Mouse (Mus musculus): ENCODE data around the gene Nim1k. TPM values are rescaled to one million over a fixed set of nuclear protein-coding genes. Genes with fewer than 3 reads are reported as not detected.
"Not testable (repeated sequence)": the region's sequence is repeated elsewhere in the genome, so short reads cannot be mapped to it uniquely, and the experiment has no call there.

Gene Nim1k
- polyA plus RNA-seq, 1 experiment, result 0.88 TPM

- DNase-seq, result no peak
- H3K4me3 ChIP-seq (ENCODE audit: insufficient read depth, low read depth, low read length), result no peak overlapping the region
- H3K27me3 ChIP-seq (replicated peaks; ENCODE audit: control insufficient read depth, insufficient read depth, low read length), result no peaks in the 10 kb centered on the region
- peaks cover 3% of the 10 kb centered on the region; the same call in 1 of the 2 replicates for H3K4me1 ChIP-seq (ENCODE audit: control insufficient read depth, insufficient read depth, low read length)
- TF ChIP-seq CTCF (conservative IDR thresholded peaks at IDR 0.05; ENCODE audit: insufficient read depth, insufficient read length, low read depth, low read length) (no peak), POLR2A (IDR thresholded peaks at IDR 0.05; ENCODE audit: low read depth, low read length) (no peak)
- no peaks in the 10 kb centered on the region for H3K36me3 ChIP-seq (ENCODE audit: control insufficient read depth, insufficient read depth, low read length)
- 64% methylated on average over 11 of the region's 11 CpGs for WGBS
- peak overlapping the region; percentile 38; the same call in 1 of the 2 replicates for H3K27ac ChIP-seq (ENCODE audit: insufficient read depth, low read depth, low read length)
These were observed 71.1 kb downstream of the Nim1k start for GRCm38 (mm10) chr13:119684416-119685177.

- H3K27me3 ChIP-seq (replicated peaks; ENCODE audit: control insufficient read depth, insufficient read depth, low read length), result no peaks in the 10 kb centered on the region
- no peaks in the 10 kb centered on the region for H3K36me3 ChIP-seq (ENCODE audit: control insufficient read depth, insufficient read depth, low read length)
- H3K4me3 ChIP-seq (ENCODE audit: insufficient read depth, low read depth, low read length), result no peak overlapping the region
- peaks cover 3% of the 10 kb centered on the region; the same call in 1 of the 2 replicates for H3K4me1 ChIP-seq (ENCODE audit: control insufficient read depth, insufficient read depth, low read length)
- H3K27ac ChIP-seq (ENCODE audit: insufficient read depth, low read depth, low read length), result no peak overlapping the region
- no peak for TF ChIP-seq POLR2A (IDR thresholded peaks at IDR 0.05; ENCODE audit: low read depth, low read length)
- no peak for TF ChIP-seq CTCF (conservative IDR thresholded peaks at IDR 0.05; ENCODE audit: insufficient read depth, insufficient read length, low read depth, low read length)
- 82% methylated on average over 3 of the region's 3 CpGs for WGBS
- no peak for DNase-seq
These were observed 74.5 kb downstream of the Nim1k start for GRCm38 (mm10) chr13:119681161-119681560.

DNA sequence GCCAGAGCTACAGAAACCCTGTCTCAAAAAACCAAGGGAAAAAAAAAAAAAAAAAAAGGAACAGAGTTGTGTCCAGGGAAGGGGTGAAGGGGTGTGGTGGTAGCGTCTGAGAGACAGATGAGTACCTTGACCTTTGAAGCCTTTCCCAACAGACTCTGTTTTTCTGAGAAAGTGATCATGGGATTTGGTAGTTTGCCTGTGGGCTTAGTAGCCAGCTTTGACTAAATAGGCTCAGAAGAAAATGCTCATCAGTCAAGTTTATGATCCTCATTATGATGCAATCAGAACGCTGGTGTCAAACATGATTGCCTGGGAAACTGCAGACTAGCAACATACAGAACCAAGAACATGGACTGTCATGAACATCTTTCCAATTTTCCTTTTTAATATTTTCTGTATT is 76.0 kb downstream of the Nim1k start:
- Histone ChIP-seq H3K36me3 (ENCODE audit: control insufficient read depth, insufficient read depth, low read length) (no peaks in the 10 kb centered on the region), H3K27me3 (replicated peaks; ENCODE audit: control insufficient read depth, insufficient read depth, low read length) (no peaks in the 10 kb centered on the region), H3K4me1 (ENCODE audit: control insufficient read depth, insufficient read depth, low read length) (peaks cover 3% of the 10 kb centered on the region; the same call in 1 of the 2 replicates), H3K4me3 (ENCODE audit: insufficient read depth, low read depth, low read length) (no peak overlapping the region), H3K27ac (ENCODE audit: insufficient read depth, low read depth, low read length) (no peak overlapping the region)
- peak; percentile 71 for DNase-seq
- TF ChIP-seq CTCF (conservative IDR thresholded peaks at IDR 0.05; ENCODE audit: insufficient read depth, insufficient read length, low read depth, low read length) (no peak), POLR2A (IDR thresholded peaks at IDR 0.05; ENCODE audit: low read depth, low read length) (no peak)
- 41% methylated on average over 2 of the region's 2 CpGs for WGBS

GRCm38 (mm10) chr13:119678794-119679193 is 76.9 kb downstream of the Nim1k start:
- 59% methylated on average over 8 of the region's 8 CpGs for WGBS

DNA sequence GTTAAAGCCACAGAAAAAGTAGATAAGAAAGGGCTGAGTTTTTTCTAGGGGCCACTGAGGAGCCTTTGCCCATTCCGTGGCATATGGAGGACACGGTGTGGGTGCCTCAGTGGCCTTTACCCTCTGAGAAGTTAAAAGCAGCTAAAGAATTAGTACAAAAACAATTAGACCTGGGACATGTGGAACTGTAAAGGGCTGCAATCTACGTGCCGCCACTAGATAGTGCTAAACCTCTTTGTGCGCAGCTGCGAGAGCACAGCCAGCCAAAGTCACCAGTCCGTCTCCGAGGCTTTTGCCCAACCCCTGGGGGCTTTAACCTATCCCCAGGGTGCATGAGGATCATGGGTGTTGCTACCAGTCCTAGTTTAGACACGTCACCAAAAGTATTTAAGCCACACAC is 94.3 kb downstream of the Nim1k start:
- H3K4me1 ChIP-seq (ENCODE audit: control insufficient read depth, insufficient read depth, low read length); H3K27me3 ChIP-seq (replicated peaks; ENCODE audit: control insufficient read depth, insufficient read depth, low read length); H3K4me3 ChIP-seq (ENCODE audit: insufficient read depth, low read depth, low read length); H3K36me3 ChIP-seq (ENCODE audit: control insufficient read depth, insufficient read depth, low read length); H3K27ac ChIP-seq (ENCODE audit: insufficient read depth, low read depth, low read length): not testable (repeated sequence)
- DNase-seq, result peak; percentile 59
- 57% methylated on average over 5 of the region's 9 CpGs for WGBS

More at GRCm38 (mm10) chr13:119678794-119679193, 76.9 kb downstream of the Nim1k start:
- Histone ChIP-seq H3K4me1 (ENCODE audit: control insufficient read depth, insufficient read depth, low read length) (no peaks in the 10 kb centered on the region; the same call in 1 of the 2 replicates), H3K36me3 (ENCODE audit: control insufficient read depth, insufficient read depth, low read length) (no peaks in the 10 kb centered on the region), H3K27me3 (replicated peaks; ENCODE audit: control insufficient read depth, insufficient read depth, low read length) (no peaks in the 10 kb centered on the region), H3K4me3 (ENCODE audit: insufficient read depth, low read depth, low read length) (no peak overlapping the region), H3K27ac (ENCODE audit: insufficient read depth, low read depth, low read length) (no peak overlapping the region)
- DNase-seq, result no peak
- TF ChIP-seq POLR2A (IDR thresholded peaks at IDR 0.05; ENCODE audit: low read depth, low read length) (no peak), CTCF (conservative IDR thresholded peaks at IDR 0.05; ENCODE audit: insufficient read depth, insufficient read length, low read depth, low read length) (no peak)

Other genes with a start within 250 kb of the Nim1k start
- gene Ccl28, start 132.1 kb downstream of the Nim1k start, polyA plus RNA-seq (2012; rRNA removed), result 2.3 and 3.2 TPM in 2 replicates
- 67.5 and 86.3 TPM in 2 replicates for gene Hmgcs1, start 65.5 kb downstream of the Nim1k start, polyA plus RNA-seq (2012; rRNA removed)
- 4.7 and 5.5 TPM in 2 replicates for gene Zfp131, start 35.0 kb upstream of the Nim1k start, polyA plus RNA-seq (2012; rRNA removed)
- not detected in 2 replicates for gene AF067063, start 74.3 kb upstream of the Nim1k start, polyA plus RNA-seq (2012; rRNA removed)
- not detected in 2 replicates for gene D13Ertd608e, start 80.1 kb upstream of the Nim1k start, polyA plus RNA-seq (2012; rRNA removed)
- not detected in 2 replicates for gene Tcstv1, start 138.9 kb upstream of the Nim1k start, polyA plus RNA-seq (2012; rRNA removed)
- not detected in 2 replicates for gene Gm21761, start 173.4 kb upstream of the Nim1k start, polyA plus RNA-seq (2012; rRNA removed)
- gene B020031M17Rik, start 194.9 kb upstream of the Nim1k start, polyA plus RNA-seq (2012; rRNA removed), result not detected in 2 replicates